Mouse (Mus musculus): ENCODE measurements around the gene Adora3. TPM values are rescaled to one million over a fixed set of nuclear protein-coding genes. Genes with fewer than 3 reads are reported as not detected.

Adora3 gene
- 0.92 TPM for polyA plus RNA-seq (2014; fragmentation: Illumina TruSeq; extraction: RNeasy Lipid Tissue Mini Kit (QIAGEN cat#74804); ENCODE audit: low read depth, low replicate concordance)

DNA sequence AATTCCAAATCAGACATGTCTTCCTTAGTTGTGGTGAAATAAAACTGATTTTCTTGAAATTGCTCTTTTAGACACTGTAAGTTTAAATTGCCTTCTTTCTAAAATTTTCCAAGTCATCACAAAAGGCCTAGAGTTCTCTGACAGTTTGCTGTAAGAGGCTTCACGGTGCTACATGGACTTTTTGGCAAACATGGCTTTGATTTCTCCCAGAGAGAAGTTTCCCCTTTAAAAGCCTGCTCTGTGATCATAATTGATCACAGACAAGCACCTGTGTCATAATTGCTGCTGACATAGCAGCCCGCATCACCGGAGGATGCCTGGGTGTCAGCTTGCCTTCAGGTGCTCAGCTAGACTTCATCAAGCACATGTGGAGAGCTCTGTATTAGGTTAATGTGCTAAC lies at the start of gene Adora3, which contains the start of gene Tmigd3:
Adora3 (plus strand) TSS at position 301 of the 400 bp plus-strand sequence.
Tmigd3 (plus strand) TSS at position 346 of the 400 bp plus-strand sequence.

GRCm38 (mm10) chr3:105932240-105933071 lies 61.8 kb downstream of the Adora3 start, which contains the start of gene I830077J02Rik:
Gene I830077J02Rik, minus strand, starts transcription at chr3:105932664.

Other genes starting within 250 kb of the Adora3 start
- 14.3 TPM for gene Ddx20, start 183.3 kb upstream of the Adora3 start, polyA plus RNA-seq (2014; fragmentation: Illumina TruSeq; extraction: RNeasy Lipid Tissue Mini Kit (QIAGEN cat#74804); ENCODE audit: low read depth, low replicate concordance)
- gene Inka2, start 166.3 kb upstream of the Adora3 start, polyA plus RNA-seq (2014; fragmentation: Illumina TruSeq; extraction: RNeasy Lipid Tissue Mini Kit (QIAGEN cat#74804); ENCODE audit: low read depth, low replicate concordance): 7.0 TPM
- gene Rap1a, start 69.5 kb upstream of the Adora3 start, polyA plus RNA-seq (2014; fragmentation: Illumina TruSeq; extraction: RNeasy Lipid Tissue Mini Kit (QIAGEN cat#74804); ENCODE audit: low read depth, low replicate concordance): 85.0 TPM
- gene Tmigd3, start within 50 bp of the Adora3 start, polyA plus RNA-seq (2014; fragmentation: Illumina TruSeq; extraction: RNeasy Lipid Tissue Mini Kit (QIAGEN cat#74804); ENCODE audit: low read depth, low replicate concordance): 3.3 TPM
- gene I830077J02Rik, start 61.8 kb downstream of the Adora3 start, polyA plus RNA-seq (2014; fragmentation: Illumina TruSeq; extraction: RNeasy Lipid Tissue Mini Kit (QIAGEN cat#74804); ENCODE audit: low read depth, low replicate concordance): 1.2 TPM
- gene Wdr77, start 88.5 kb downstream of the Adora3 start, polyA plus RNA-seq (2014; fragmentation: Illumina TruSeq; extraction: RNeasy Lipid Tissue Mini Kit (QIAGEN cat#74804); ENCODE audit: low read depth, low replicate concordance): 31.8 TPM
- gene Atp5f1, start 89.2 kb downstream of the Adora3 start, polyA plus RNA-seq (2014; fragmentation: Illumina TruSeq; extraction: RNeasy Lipid Tissue Mini Kit (QIAGEN cat#74804); ENCODE audit: low read depth, low replicate concordance): 189 TPM
- 2.9 TPM for gene Ovgp1, start 102.9 kb downstream of the Adora3 start, polyA plus RNA-seq (2014; fragmentation: Illumina TruSeq; extraction: RNeasy Lipid Tissue Mini Kit (QIAGEN cat#74804); ENCODE audit: low read depth, low replicate concordance)
- 6.0 TPM for gene Pifo, start 143.8 kb downstream of the Adora3 start, polyA plus RNA-seq (2014; fragmentation: Illumina TruSeq; extraction: RNeasy Lipid Tissue Mini Kit (QIAGEN cat#74804); ENCODE audit: low read depth, low replicate concordance)
- 0.31 TPM for gene Chil5, start 162.0 kb downstream of the Adora3 start, polyA plus RNA-seq (2014; fragmentation: Illumina TruSeq; extraction: RNeasy Lipid Tissue Mini Kit (QIAGEN cat#74804); ENCODE audit: low read depth, low replicate concordance)
- gene Chia1, start 242.4 kb downstream of the Adora3 start, polyA plus RNA-seq (2014; fragmentation: Illumina TruSeq; extraction: RNeasy Lipid Tissue Mini Kit (QIAGEN cat#74804); ENCODE audit: low read depth, low replicate concordance): 2.2 TPM